ENCODE assay signal across 24 mouse cellular contexts in genomic region chr1:163327279-163327678, GRCm38 (mm10). TPM values are rescaled to one million over a fixed set of nuclear protein-coding genes. Genes with fewer than 3 reads are reported as not detected.
DNase-seq lines count a peak whose midpoint lies in the region; ATAC-seq and TF ChIP-seq lines count a peak whose summit lies in the region.
"Had no signal": no experiment of that assay in that cellular context is flagged by ENCODE, and none has a peak within 500 bp of the region (broad histone marks: within the 10 kb centered on the region; RNA-seq: fewer than 3 reads in every experiment).

No protein-coding gene starts in this region.

- TF ChIP-seq CTCF in gastrocnemius, adult 2 months (IDR thresholded peaks at IDR 0.05) = no peak
- TF ChIP-seq CTCF in heart, adult 2 months (IDR thresholded peaks at IDR 0.05) = no peak
- no peak for TF ChIP-seq CTCF in heart, postnatal 0 days (IDR thresholded peaks at IDR 0.05; ENCODE audit: low read depth)

- DNase-seq in gastrocnemius, adult 2 months = peak; percentile 44
- no peak for DNase-seq in gastrocnemius, postnatal 4 days (ENCODE audit: low spot score in 2 of 2)
- peak in 1 of 2 experiments; percentile 17 for DNase-seq in heart, adult 2 months
- no peak for DNase-seq in heart, postnatal 25 days (ENCODE audit: low spot score)
- no peak for DNase-seq in heart, postnatal 0 days (ENCODE audit: low spot score)
- DNase-seq in heart, adult 8-10 months (ENCODE audit: low spot score) = no peak
- DNase-seq: adrenal gland, adult 2 months; adrenal gland, postnatal 10 days; adrenal gland, postnatal 25 days; cerebellum, adult 11 months; cerebellum, adult 18-20 months; cerebellum, adult 8-10 months; cerebellum, adult 9-11 months; cerebellum, postnatal 14 days; cerebellum, postnatal 36 days; embryo, embryonic 11 days had no signal

- no peak for TF ChIP-seq EP300 in heart, adult 2 months (IDR thresholded peaks at IDR 0.05; ENCODE audit: insufficient read depth, low read depth, low read length)
- no peak for TF ChIP-seq EP300 in heart, postnatal 0 days (IDR thresholded peaks at IDR 0.05; ENCODE audit: low read depth)

- intact Hi-C loops in gastrocnemius, adult 2 months (cut with DNase I) = no loop called here
- intact Hi-C loops in heart, adult 2 months (cut with DNase I) = no loop called here
- intact Hi-C loops in heart, postnatal 25 days (cut with DNase I) = no loop called here

- WGBS in heart, adult 2 months = 33% methylated on average over 2 of the region's 2 CpGs
- 32% methylated on average over 2 of the region's 2 CpGs for WGBS in heart, postnatal 0 days

- peak overlapping the region; percentile 82 for H3K27ac ChIP-seq in gastrocnemius, adult 2 months
- peak overlapping the region; percentile 36; the same call in 1 of the 2 replicates for H3K27ac ChIP-seq in heart, adult 2 months
- H3K27ac ChIP-seq in heart, postnatal 0 days (ENCODE audit: low read depth) = no peak overlapping the region
- H3K27ac ChIP-seq: embryonic facial prominence, embryonic 13.5 days; embryonic facial prominence, embryonic 15.5 days; forebrain, embryonic 10.5 days; forebrain, embryonic 12.5 days had no signal

- H3K4me1 ChIP-seq in heart, adult 2 months (ENCODE audit: control insufficient read depth, insufficient read depth, low read length) = no peaks in the 10 kb centered on the region
- H3K4me1 ChIP-seq in heart, postnatal 0 days (ENCODE audit: control insufficient read depth, insufficient read depth) = no peaks in the 10 kb centered on the region
- H3K4me1 ChIP-seq: embryonic facial prominence, embryonic 13.5 days; embryonic facial prominence, embryonic 15.5 days; forebrain, embryonic 10.5 days; forebrain, embryonic 12.5 days had no signal

- H3K4me2 ChIP-seq in heart, postnatal 0 days (ENCODE audit: low read depth, low read length) = no peak overlapping the region
- H3K4me2 ChIP-seq: embryonic facial prominence, embryonic 13.5 days; embryonic facial prominence, embryonic 15.5 days; forebrain, embryonic 12.5 days had no signal

- no peak overlapping the region for H3K9ac ChIP-seq in heart, adult 2 months (ENCODE audit: low read depth, low read length)
- no peak overlapping the region for H3K9ac ChIP-seq in heart, postnatal 0 days (replicated peaks; ENCODE audit: low read depth, low read length)
- H3K9ac ChIP-seq: embryonic facial prominence, embryonic 13.5 days; embryonic facial prominence, embryonic 15.5 days; forebrain, embryonic 12.5 days had no signal

- no peaks in the 10 kb centered on the region for H3K36me3 ChIP-seq in heart, adult 2 months (ENCODE audit: control insufficient read depth, insufficient read depth, low read length)
- H3K36me3 ChIP-seq in heart, postnatal 0 days (replicated peaks; ENCODE audit: control insufficient read depth, insufficient read depth, low read length) = no peaks in the 10 kb centered on the region
- H3K36me3 ChIP-seq: embryonic facial prominence, embryonic 13.5 days; embryonic facial prominence, embryonic 15.5 days; forebrain, embryonic 10.5 days; forebrain, embryonic 12.5 days had no signal

- no peaks in the 10 kb centered on the region for H3K9me3 ChIP-seq in heart, postnatal 0 days (replicated peaks; ENCODE audit: control insufficient read depth, low read length)
- H3K9me3 ChIP-seq: embryonic facial prominence, embryonic 15.5 days; forebrain, embryonic 10.5 days; forebrain, embryonic 12.5 days had no signal

- H3K27me3 ChIP-seq in heart, adult 2 months (ENCODE audit: control insufficient read depth, insufficient read depth, low read length) = no peaks in the 10 kb centered on the region
- H3K27me3 ChIP-seq in heart, postnatal 0 days (ENCODE audit: control insufficient read depth, insufficient read depth, low read length) = no peaks in the 10 kb centered on the region
- H3K27me3 ChIP-seq: embryonic facial prominence, embryonic 13.5 days; embryonic facial prominence, embryonic 15.5 days; forebrain, embryonic 12.5 days had no signal

- no peak for TF ChIP-seq POLR2A in heart, adult 2 months (IDR thresholded peaks at IDR 0.05; ENCODE audit: insufficient read depth, low read depth, low read length)

- no peak overlapping the region for H3K4me3 ChIP-seq in gastrocnemius, adult 2 months
- no peak overlapping the region for H3K4me3 ChIP-seq in heart, adult 2 months
- H3K4me3 ChIP-seq in heart, postnatal 0 days (ENCODE audit: low read depth, low read length) = no peak overlapping the region
- H3K4me3 ChIP-seq: embryonic facial prominence, embryonic 13.5 days; embryonic facial prominence, embryonic 15.5 days; erythroblast, embryonic 14.5 days; forebrain, embryonic 10.5 days; forebrain, embryonic 12.5 days had no signal

- H3K79me2 ChIP-seq in heart, adult 2 months (replicated peaks; ENCODE audit: control insufficient read depth, insufficient read depth, low read length) = no peaks in the 10 kb centered on the region

- ATAC-seq in heart, postnatal 0 days (ENCODE audit: insufficient read depth, low read depth) = peak; percentile 69; the same call in 1 of the 2 replicates
- ATAC-seq: forebrain, embryonic 14.5 days had no signal

RNA-seq across cellular contexts. Expression of gene Prrx1, which starts 13.8 kb away (rescaled TPM):
- 10 to 100 TPM; 29.5 to 65.7 TPM for total RNA-seq in gastrocnemius, adult 2 months (2021)
- 10 to 100 TPM; 92.7 to 95.0 TPM for total RNA-seq in gastrocnemius, postnatal 4 days (2021)
- total RNA-seq in heart, adult 2 months (2021) = 10 to 100 TPM; 28.1 to 29.5 TPM
- polyA plus RNA-seq in heart, adult 2 months (2012; rRNA removed) = 15.0 and 28.6 TPM in 2 replicates
- total RNA-seq in heart, postnatal 25 days (2021) = 10 to 100 TPM; 32.7 to 35.6 TPM
- 7.1 and 10.3 TPM in 2 replicates for total RNA-seq in heart, postnatal 0 days (2014; rRNA removed; ENCODE audit: low replicate concordance)
- polyA plus RNA-seq in heart, postnatal 0 days (2015; fragmentation: Nextera tagmentation; extraction: Ambion mirVana) = 10.5 and 10.9 TPM in 2 replicates
- 10 to 100 TPM; 29.1 to 33.6 (median 30.5) TPM for total RNA-seq in heart, adult 8-10 months (2022)
- total RNA-seq: common myeloid progenitor, adult 5-6 weeks; MEL had no signal
- polyA plus RNA-seq: erythroblast, embryonic 14.5 days had no signal
